In genomic region chr9:35238371-35238770, GRCm38 (mm10) we compare ENCODE assay signal across 14 mouse cellular contexts.
"Had no signal": no experiment of that assay in that cellular context is flagged by ENCODE, and none has a peak within 500 bp of the region (broad histone marks: within the 10 kb centered on the region; RNA-seq: fewer than 3 reads in every experiment).

No protein-coding gene starts in this region.

- ATAC-seq: liver, postnatal 0 days; midbrain, embryonic 15.5 days had no signal

- H3K4me1 ChIP-seq: liver, embryonic 15.5 days; midbrain, embryonic 12.5 days; midbrain, embryonic 15.5 days; neural tube, embryonic 12.5 days; stomach, embryonic 15.5 days had no signal

- H3K4me3 ChIP-seq: liver, embryonic 15.5 days; megakaryocyte, embryonic 14.5 days; midbrain, embryonic 12.5 days; midbrain, embryonic 15.5 days; neural tube, embryonic 12.5 days; stomach, embryonic 15.5 days had no signal

- H3K9me3 ChIP-seq: liver, embryonic 15.5 days; megakaryocyte, embryonic 14.5 days; midbrain, embryonic 12.5 days; midbrain, embryonic 15.5 days; neural tube, embryonic 12.5 days; stomach, embryonic 15.5 days had no signal

- H3K4me2 ChIP-seq: liver, embryonic 15.5 days; lung, embryonic 14.5 days; midbrain, embryonic 12.5 days; midbrain, embryonic 15.5 days; neural tube, embryonic 12.5 days; stomach, embryonic 15.5 days had no signal

- H3K27me3 ChIP-seq: liver, embryonic 15.5 days; megakaryocyte, embryonic 14.5 days; midbrain, embryonic 12.5 days; midbrain, embryonic 15.5 days; neural tube, embryonic 12.5 days; stomach, embryonic 15.5 days had no signal

- DNase-seq: liver, postnatal 0 days; lung, embryonic 14.5 days; right cerebral cortex, postnatal 14 days; thymus, adult 2 months; thymus, postnatal 25 days; thymus, postnatal 4 days had no signal

- H3K36me3 ChIP-seq: stomach, embryonic 15.5 days had no signal

- H3K27ac ChIP-seq: liver, embryonic 15.5 days; macrophage; midbrain, embryonic 12.5 days; midbrain, embryonic 15.5 days; neural tube, embryonic 12.5 days; stomach, embryonic 15.5 days; stomach, postnatal 0 days had no signal

- H3K9ac ChIP-seq: liver, embryonic 15.5 days; liver, postnatal 0 days; lung, embryonic 14.5 days; midbrain, embryonic 12.5 days; midbrain, embryonic 15.5 days; neural tube, embryonic 12.5 days; stomach, embryonic 15.5 days had no signal
